Mouse (Mus musculus) Patski (cell line): ENCODE data around the gene Zfp11. TPM values are rescaled to one million over a fixed set of nuclear protein-coding genes. Genes with fewer than 3 reads are reported as not detected.
A peak's percentile ranks its signal among the peaks of the same experiment; 100 is the strongest.
"Not testable (repeated sequence)": the region's sequence is repeated elsewhere in the genome, so short reads cannot be mapped to it uniquely, and the experiment has no call there.

Experiments used
- ATAC-seq: fragments of 100-300 bp; one replicate; pipeline ENCODE4 v1.8.0; 2021
- CTCF ChIA-PET: fragments of 350-600 bp; sonication (Branson Sonifier 250); formaldehyde crosslinking; loops from one replicate; lab custom pipeline; 2022; ENCODE audit warnings: inconsistent platforms; lab: Charles Lee
- POLR2A ChIA-PET: fragments of 350-600 bp; sonication (Branson Sonifier 250); formaldehyde crosslinking; loops from one replicate; lab custom pipeline; 2022; ENCODE audit warnings: antibody characterized with exemption, inconsistent platforms; lab: Charles Lee
- DNase-seq: peaks from one replicate; pipeline ENCODE4 v3.0.0-alpha.2; 2011; ENCODE audit warnings: low read depth, low spot score
- H3K27me3 ChIP-seq: fragments of 371-371 bp; one replicate; pipeline ENCODE4 v1.5.1; 2021
- CTCF ChIP-seq: fragments of 100-300 bp; IDR thresholded peaks from one replicate; pipeline ENCODE4 v1.5.1; 2021
- in situ Hi-C: fragments of 300-500 bp; cut with MboI; formaldehyde crosslinking; loops from 3 replicates; pipeline ENCODE4 v1.11.1; 2018; ENCODE audit warnings: low pct_unique_long_range_greater_than_20kb, mixed read lengths
- polyA plus RNA-seq: library from polyadenylated mRNA; unstranded; gene quantifications from one replicate; pipeline ENCODE4 v1.2.3, GENCODE M21; 2021

The Zfp11 gene
- 5.5 TPM for polyA plus RNA-seq

DNA sequence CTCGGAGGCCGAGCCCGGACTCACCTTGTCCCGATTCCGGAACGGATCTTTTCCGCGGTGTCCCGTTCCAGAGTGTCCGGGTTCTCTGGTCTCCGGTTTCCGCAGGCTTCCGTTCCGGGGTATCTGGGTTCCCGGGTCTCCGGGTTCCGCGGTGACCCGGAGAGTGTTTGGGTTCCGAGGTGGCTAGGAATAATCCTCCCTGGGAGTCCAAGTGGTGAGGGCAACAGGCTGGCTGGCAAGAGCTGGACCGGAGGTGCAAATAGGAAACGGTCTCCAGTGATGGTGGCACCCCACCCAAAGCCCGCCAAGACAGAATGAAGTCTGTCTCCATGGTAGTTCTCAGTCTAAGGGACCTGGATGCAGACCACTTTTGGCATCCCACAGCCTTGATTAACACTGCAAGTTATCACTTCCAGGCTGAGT lies at the start of gene Zfp11:
TSS of gene Zfp11 (minus strand) at position 64 of the 423 bp plus-strand sequence.
- ChIA-PET POLR2A (interaction anchor here (0.6 to 1.4 kb wide), 2 partner anchors 10 to 206 kb away, joined by 6 to 11 read pairs; no protein-coding TSS in a partner anchor), CTCF (interaction anchor here (2.2 kb wide), 1 partner anchor 55 kb away, joined by 13 read pairs; the partner anchor contains the start of gene Nipsnap2)
- TF ChIP-seq CTCF: no peak
- in situ Hi-C loops: no loop called here
- DNase-seq: peak; percentile 48
- H3K27me3 ChIP-seq: peaks cover 11% of the 10 kb centered on the region
- peak; percentile 89 for ATAC-seq

DNA sequence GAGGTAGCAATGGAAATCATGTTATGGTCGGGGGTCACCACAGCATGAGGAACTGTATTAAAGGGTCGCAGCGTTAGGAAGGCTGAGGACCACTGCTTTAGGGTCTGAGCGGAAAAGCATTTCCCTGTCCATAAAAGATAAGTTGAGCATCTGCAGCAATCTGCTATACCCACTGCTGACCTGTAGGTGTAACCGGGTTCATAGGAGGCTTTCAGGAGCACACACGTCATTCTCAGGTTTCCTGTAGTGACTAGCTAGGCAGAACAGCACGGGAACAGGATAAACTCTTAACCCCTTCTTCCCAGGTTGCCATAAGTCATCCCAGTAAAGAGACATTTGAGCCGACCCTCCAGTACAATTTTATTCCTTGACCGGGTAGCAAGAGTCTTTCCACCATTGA lies 47.1 kb upstream of the Zfp11 start:
- H3K27me3 ChIP-seq: no peaks in the 10 kb centered on the region
- TF ChIP-seq CTCF: no peak
- in situ Hi-C loops: no loop called here
- ChIA-PET POLR2A (interaction anchor here (1.1 kb wide), 1 partner anchor 48 kb away, joined by 3 read pairs; no protein-coding TSS in a partner anchor), CTCF (interaction anchor here (1.7 kb wide), 1 partner anchor 8 kb away, joined by 16 read pairs; the partner anchor contains the start of gene Nipsnap2)
- no peak for DNase-seq
- ATAC-seq: no peak

DNA sequence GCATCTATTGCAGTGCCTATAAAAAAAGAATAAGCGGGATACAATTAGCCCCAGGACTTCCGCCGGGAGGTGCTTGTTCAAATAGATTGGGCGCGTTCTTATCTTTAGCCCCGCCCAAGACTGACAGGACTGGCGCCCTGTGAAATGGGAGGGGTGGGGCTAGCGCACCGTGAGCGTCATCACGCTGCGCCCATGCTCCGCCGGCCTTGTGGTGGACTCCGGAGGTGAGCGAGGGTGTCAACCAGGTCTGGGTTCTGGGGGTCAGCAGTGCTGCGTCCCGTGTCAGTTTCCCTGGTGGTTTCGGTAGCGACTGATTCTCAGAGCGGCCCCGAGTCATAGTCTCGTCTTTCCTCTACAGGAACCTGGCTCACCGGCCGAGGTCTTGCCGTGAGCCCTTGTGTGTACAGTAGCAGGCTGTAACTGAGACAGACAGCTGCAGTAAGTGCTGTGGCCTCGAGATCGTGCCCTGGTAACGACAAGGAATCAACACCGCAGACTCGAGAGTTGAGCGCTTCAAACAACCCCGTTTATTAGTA lies 45.5 kb upstream of the Zfp11 start, which contains the start of gene Mrps17:
TSS of gene Mrps17 (plus strand) at position 172 of the 536 bp plus-strand sequence.
- CTCF ChIA-PET: interaction anchor here (1.1 to 1.7 kb wide), 2 partner anchors 9 to 47 kb away, joined by 3 to 16 read pairs; partner anchors contain the start of gene Nipsnap2
- in situ Hi-C loops: no loop called here
- TF ChIP-seq CTCF: no peak
- ATAC-seq: peak; percentile 97
- peak; percentile 77 for DNase-seq
- POLR2A ChIA-PET: interaction anchor here (1.1 kb wide), 1 partner anchor 48 kb away, joined by 4 read pairs; no protein-coding TSS in a partner anchor
- H3K27me3 ChIP-seq: peaks cover 2% of the 10 kb centered on the region

DNA sequence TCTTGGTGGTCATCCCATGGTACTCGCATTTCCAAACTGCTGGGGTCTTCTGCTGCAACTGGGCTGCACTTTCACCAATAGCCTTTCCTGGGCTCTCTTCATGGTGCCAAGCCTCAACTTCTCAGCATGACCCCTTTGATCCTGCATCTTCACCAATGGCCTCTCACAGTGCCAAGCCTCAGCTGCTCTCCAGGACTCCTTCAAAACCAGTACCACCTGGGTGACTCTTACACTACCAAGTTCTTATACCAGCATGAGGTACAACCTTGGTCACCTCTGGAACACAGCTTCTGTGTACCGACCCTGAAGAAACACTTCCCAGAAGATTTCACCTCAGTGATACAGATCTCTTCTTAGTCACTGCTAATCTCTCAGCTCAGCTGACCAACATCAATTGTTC lies 38.5 kb upstream of the Zfp11 start, which contains the start of gene Sept14:
TSS of gene Sept14 (minus strand) at position 101 of the 400 bp plus-strand sequence.
- no peak for TF ChIP-seq CTCF
- POLR2A ChIA-PET: no interaction called here
- in situ Hi-C loops: no loop called here
- ATAC-seq (no peak), DNase-seq (no peak)
- CTCF ChIA-PET: interaction anchor here (1.2 kb wide), 2 partner anchors 16 kb away, joined by 3 to 4 read pairs; no protein-coding TSS in a partner anchor
- peaks cover 3% of the 10 kb centered on the region for H3K27me3 ChIP-seq

DNA sequence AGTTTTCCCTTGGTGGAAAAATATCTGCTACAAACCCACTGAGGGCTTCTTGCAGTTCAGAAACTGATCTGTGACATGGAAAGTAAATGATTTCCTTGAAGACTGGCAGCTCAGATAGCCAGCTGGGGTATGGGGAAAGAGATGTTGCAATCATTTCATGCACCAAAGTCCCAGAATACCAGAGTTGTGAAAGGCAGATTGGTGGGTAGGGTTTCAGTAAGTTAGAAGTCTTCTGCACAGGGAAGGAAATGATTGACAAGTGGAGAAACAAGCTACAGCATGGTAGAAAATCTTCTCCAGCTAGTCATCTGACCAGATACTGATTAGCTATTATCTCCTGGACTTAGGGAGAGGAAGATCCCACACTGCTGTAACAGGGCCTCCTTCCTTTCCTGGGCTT lies 33.5 kb upstream of the Zfp11 start:
- in situ Hi-C loops: no loop called here
- ATAC-seq (no peak), DNase-seq (no peak)
- no peak for TF ChIP-seq CTCF
- ChIA-PET POLR2A (no interaction called here), CTCF (no interaction called here)
- peaks cover 10% of the 10 kb centered on the region for H3K27me3 ChIP-seq

DNA sequence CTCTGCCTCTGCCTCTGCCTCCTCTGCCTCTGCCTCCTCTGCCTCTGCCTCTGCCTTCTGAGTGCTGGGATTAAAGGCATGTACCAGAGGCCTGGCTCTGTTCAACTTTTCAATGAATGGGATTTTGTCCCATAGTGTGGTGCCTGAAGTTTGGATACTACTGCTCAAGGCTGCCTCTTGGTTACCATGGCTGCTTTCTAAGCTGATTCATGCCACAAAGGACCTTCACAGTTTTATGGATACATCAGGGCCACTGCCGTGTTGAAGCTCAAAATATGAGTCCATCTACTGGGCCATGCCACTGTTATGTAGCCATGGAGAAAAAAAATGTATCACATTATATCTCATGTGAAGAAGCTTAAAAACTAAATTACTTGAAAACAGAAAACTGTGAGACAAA lies 31.8 kb upstream of the Zfp11 start:
- ChIA-PET CTCF (interaction anchor here (0.7 kb wide), 1 partner anchor 10 kb away, joined by 5 read pairs; no protein-coding TSS in a partner anchor), POLR2A (no interaction called here)
- no peak for ATAC-seq
- DNase-seq: no peak
- in situ Hi-C loops: no loop called here
- peaks cover 12% of the 10 kb centered on the region for H3K27me3 ChIP-seq
- no peak for TF ChIP-seq CTCF

DNA sequence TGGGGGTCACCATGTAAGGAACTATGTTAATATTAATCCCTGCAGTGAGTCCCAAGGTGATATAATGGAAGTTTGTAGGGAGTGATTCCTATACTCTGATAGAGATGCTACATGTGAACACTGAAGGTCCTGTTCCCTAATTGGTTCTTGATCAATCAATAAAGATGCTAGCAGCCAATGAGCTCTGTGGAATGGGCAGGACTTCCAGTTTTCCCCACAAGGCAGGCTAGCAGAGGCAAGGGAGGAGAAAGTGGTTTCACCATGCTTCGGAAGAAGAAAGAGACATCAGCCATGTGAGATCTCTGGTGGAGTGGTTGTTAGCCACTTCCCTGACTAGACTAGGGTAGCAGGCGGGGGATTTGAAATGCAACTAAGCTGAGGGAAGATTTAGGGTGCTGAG lies 30.6 kb upstream of the Zfp11 start:
- peaks cover 12% of the 10 kb centered on the region for H3K27me3 ChIP-seq
- in situ Hi-C loops: no loop called here
- no peak for ATAC-seq
- no peak for TF ChIP-seq CTCF
- DNase-seq: no peak
- CTCF ChIA-PET: interaction anchor here (1.7 kb wide), 1 partner anchor 11 kb away, joined by 4 read pairs; no protein-coding TSS in a partner anchor
- POLR2A ChIA-PET: no interaction called here

DNA sequence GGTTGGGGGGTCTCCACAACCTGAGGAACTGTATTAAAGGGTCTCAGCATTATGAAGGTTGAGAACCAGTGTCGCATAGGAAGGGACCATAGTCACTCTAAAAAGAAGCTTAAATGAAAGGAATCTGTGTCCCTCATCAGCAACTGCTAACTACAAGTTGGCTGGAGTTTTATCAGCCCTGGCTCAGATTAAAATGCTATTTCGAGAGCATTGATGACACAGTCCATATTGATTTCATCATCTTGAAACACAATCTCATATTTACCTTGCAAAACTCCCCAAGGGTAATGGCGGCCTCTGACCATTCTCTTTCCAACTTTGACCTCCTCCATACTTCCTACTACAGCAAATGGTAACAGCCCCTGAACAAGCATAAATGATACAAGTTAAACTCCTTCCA lies 20.6 kb upstream of the Zfp11 start:
- no peak for TF ChIP-seq CTCF
- in situ Hi-C loops: no loop called here
- CTCF ChIA-PET: interaction anchor here (1.0 kb wide), 1 partner anchor 10 kb away, joined by 3 read pairs; no protein-coding TSS in a partner anchor
- POLR2A ChIA-PET: no interaction called here
- ATAC-seq (no peak), DNase-seq (no peak)
- H3K27me3 ChIP-seq: peaks cover 17% of the 10 kb centered on the region

DNA sequence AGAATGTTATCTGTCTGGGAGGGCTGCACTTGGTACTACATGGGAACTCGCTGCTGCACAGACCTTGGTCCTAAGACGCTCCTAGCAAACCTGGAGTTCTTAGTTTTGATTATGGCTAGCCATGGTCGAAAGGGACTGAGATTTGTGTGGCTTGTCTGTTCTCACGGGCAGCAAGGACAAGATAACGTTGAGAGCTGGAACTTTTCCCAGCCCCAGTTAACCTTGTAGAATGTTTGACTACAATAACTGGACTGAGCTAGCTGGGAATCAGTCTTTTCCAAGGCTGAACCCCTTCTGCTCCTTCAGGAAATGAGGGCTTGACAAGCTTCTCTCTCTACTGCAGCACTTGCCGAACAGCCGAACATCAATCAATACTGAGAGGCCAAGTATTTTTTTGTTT lies 17.7 kb upstream of the Zfp11 start:
- in situ Hi-C loops: no loop called here
- CTCF ChIA-PET: no interaction called here

DNA sequence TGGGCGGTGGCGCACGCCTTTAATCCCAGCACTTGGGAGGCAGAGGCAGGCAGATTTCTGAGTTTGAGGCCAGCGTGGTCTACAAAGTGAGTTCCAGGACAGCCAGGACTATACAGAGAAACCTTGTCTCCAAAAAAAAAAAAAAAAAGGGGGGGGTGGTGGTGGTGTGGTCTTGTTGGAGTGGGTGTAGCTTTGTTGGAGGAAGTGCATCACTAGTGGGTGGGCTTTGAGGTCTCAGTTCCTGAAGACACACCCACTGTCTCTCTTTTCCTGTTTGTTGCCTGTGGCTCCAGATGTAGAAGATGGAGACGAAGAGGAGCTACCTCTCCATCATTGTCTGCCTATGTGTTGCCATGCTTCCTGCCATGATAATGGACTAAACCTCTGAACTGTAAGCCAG lies 15.2 kb upstream of the Zfp11 start:
- ATAC-seq, CTCF ChIA-PET, POLR2A ChIA-PET, DNase-seq, in situ Hi-C loops: not testable (repeated sequence)
- H3K27me3 ChIP-seq: peaks cover 42% of the 10 kb centered on the region

More for the DNA sequence above, 17.7 kb upstream of the Zfp11 start:
- no peak for ATAC-seq
- H3K27me3 ChIP-seq: peaks cover 26% of the 10 kb centered on the region
- no peak for DNase-seq
- no peak for TF ChIP-seq CTCF
- POLR2A ChIA-PET: no interaction called here
